Mouse (Mus musculus): ENCODE data around the gene 4930562C15Rik. TPM values are rescaled to one million over a fixed set of nuclear protein-coding genes. Genes with fewer than 3 reads are reported as not detected.
"Not testable (repeated sequence)": the region's sequence is repeated elsewhere in the genome, so short reads cannot be mapped to it uniquely, and the experiment has no call there.

Gene 4930562C15Rik
- 0.11 and 0.57 TPM in 2 replicates for polyA plus RNA-seq (2016; fragmentation: Nextera tagmentation; extraction: Ambion mirVana)

- H3K4me3 ChIP-seq = no peak within 1 kb of the TSS
- H3K4me2 ChIP-seq = no peak within 1 kb of the TSS
- 72% methylated on average over 3 of the region's 3 CpGs for WGBS
- ATAC-seq (ENCODE audit: insufficient number of reproducible peaks, low FRiP score) = no peak
- no peaks in the 10 kb centered on the region for H3K36me3 ChIP-seq
- H3K27ac ChIP-seq (ENCODE audit: poor library complexity, severe bottlenecking) = no peak within 1 kb of the TSS
- H3K9ac ChIP-seq = no peak within 1 kb of the TSS
- H3K4me1 ChIP-seq (replicated peaks) = no peaks in the 10 kb centered on the region
- H3K9me3 ChIP-seq (replicated peaks) = no peaks in the 10 kb centered on the region
- no peaks in the 10 kb centered on the region for H3K27me3 ChIP-seq (replicated peaks)
Observed at GRCm38 (mm10) chr16:4835191-4835590, at the start of gene 4930562C15Rik. TSS of gene 4930562C15Rik (plus strand) at chr16:4835416.

- ATAC-seq (ENCODE audit: insufficient number of reproducible peaks, low FRiP score) = no peak
- no peaks in the 10 kb centered on the region for H3K27me3 ChIP-seq (replicated peaks)
- H3K9me3 ChIP-seq (replicated peaks) = no peaks in the 10 kb centered on the region
- no peak overlapping the region for H3K4me3 ChIP-seq
- H3K27ac ChIP-seq (ENCODE audit: poor library complexity, severe bottlenecking) = 0 out of 2 replicates have a peak overlapping the region, but pooled peaks have one; percentile 34
- H3K9ac ChIP-seq = peak overlapping the region; percentile 9; the same call in 1 of the 2 replicates
- WGBS = 68% methylated on average over 4 of the region's 4 CpGs
- H3K4me1 ChIP-seq (replicated peaks) = peaks cover 78% of the 10 kb centered on the region
- H3K36me3 ChIP-seq = peaks cover 6% of the 10 kb centered on the region
- H3K4me2 ChIP-seq = peak overlapping the region; percentile 32
Observed at GRCm38 (mm10) chr16:4785706-4786105, 49.5 kb upstream of the 4930562C15Rik start.

GRCm38 (mm10) chr16:4788176-4788575, 47.0 kb upstream of the 4930562C15Rik start:
- Histone ChIP-seq H3K4me3 (peak overlapping the region; percentile 34), H3K4me2 (peak overlapping the region; percentile 62), H3K27ac (ENCODE audit: poor library complexity, severe bottlenecking) (0 out of 2 replicates have a peak overlapping the region, but pooled peaks have one; percentile 2), H3K4me1 (replicated peaks) (peaks cover 58% of the 10 kb centered on the region), H3K9me3 (replicated peaks) (no peaks in the 10 kb centered on the region), H3K9ac (peak overlapping the region; percentile 54), H3K27me3 (replicated peaks) (no peaks in the 10 kb centered on the region), H3K36me3 (peaks cover 5% of the 10 kb centered on the region)
- ATAC-seq (ENCODE audit: insufficient number of reproducible peaks, low FRiP score) = no peak

- Histone ChIP-seq H3K4me2 (peak overlapping the region; percentile 79), H3K9me3 (replicated peaks) (no peaks in the 10 kb centered on the region), H3K27ac (ENCODE audit: poor library complexity, severe bottlenecking) (peak overlapping the region; percentile 98), H3K4me1 (replicated peaks) (peaks cover 47% of the 10 kb centered on the region), H3K27me3 (replicated peaks) (no peaks in the 10 kb centered on the region), H3K9ac (peak overlapping the region; percentile 95), H3K4me3 (peak overlapping the region; percentile 85), H3K36me3 (no peaks in the 10 kb centered on the region)
- ATAC-seq (ENCODE audit: insufficient number of reproducible peaks, low FRiP score) = peak; percentile 57
- WGBS = 0% methylated on average over 29 of the region's 29 CpGs
Observed at GRCm38 (mm10) chr16:4789311-4789768, 45.9 kb upstream of the 4930562C15Rik start.

GRCm38 (mm10) chr16:4789810-4790559, 45.2 kb upstream of the 4930562C15Rik start, which contains the start of gene Cdip1:
TSS of gene Cdip1 (minus strand) at chr16:4790292.
- H3K27ac ChIP-seq (ENCODE audit: poor library complexity, severe bottlenecking) = peak within 1 kb of the TSS; percentile 98
- ATAC-seq (ENCODE audit: insufficient number of reproducible peaks, low FRiP score) = peak; percentile 98
- H3K36me3 ChIP-seq = no peaks in the 10 kb centered on the region
- H3K27me3 ChIP-seq (replicated peaks) = no peaks in the 10 kb centered on the region
- H3K4me2 ChIP-seq = peak within 1 kb of the TSS; percentile 79
- H3K9ac ChIP-seq = peak within 1 kb of the TSS; percentile 95
- under 1% methylated on average over 51 of the region's 51 CpGs for WGBS
- peaks cover 40% of the 10 kb centered on the region for H3K4me1 ChIP-seq (replicated peaks)
- peak within 1 kb of the TSS; percentile 85 for H3K4me3 ChIP-seq
- H3K9me3 ChIP-seq (replicated peaks) = no peaks in the 10 kb centered on the region

GRCm38 (mm10) chr16:4791332-4791731, 43.9 kb upstream of the 4930562C15Rik start:
- no peak for ATAC-seq (ENCODE audit: insufficient number of reproducible peaks, low FRiP score)
- no peaks in the 10 kb centered on the region for H3K27me3 ChIP-seq (replicated peaks)
- H3K9me3 ChIP-seq (replicated peaks) = no peaks in the 10 kb centered on the region
- no peak overlapping the region for H3K4me2 ChIP-seq
- no peak overlapping the region for H3K27ac ChIP-seq (ENCODE audit: poor library complexity, severe bottlenecking)
- 60% methylated on average over 2 of the region's 2 CpGs for WGBS
- H3K36me3 ChIP-seq = no peaks in the 10 kb centered on the region
- peaks cover 27% of the 10 kb centered on the region for H3K4me1 ChIP-seq (replicated peaks)
- H3K4me3 ChIP-seq = no peak overlapping the region
- no peak overlapping the region for H3K9ac ChIP-seq

GRCm38 (mm10) chr16:4796631-4797030, 38.6 kb upstream of the 4930562C15Rik start:
- no peak for ATAC-seq (ENCODE audit: insufficient number of reproducible peaks, low FRiP score)
- no peaks in the 10 kb centered on the region for H3K36me3 ChIP-seq
- peaks cover 16% of the 10 kb centered on the region for H3K9me3 ChIP-seq (replicated peaks)
- H3K4me1 ChIP-seq (replicated peaks) = no peaks in the 10 kb centered on the region
- no peak overlapping the region for H3K27ac ChIP-seq (ENCODE audit: poor library complexity, severe bottlenecking)
- no peaks in the 10 kb centered on the region for H3K27me3 ChIP-seq (replicated peaks)
- no peak overlapping the region for H3K9ac ChIP-seq
- 80% methylated on average over 4 of the region's 4 CpGs for WGBS
- no peak overlapping the region for H3K4me3 ChIP-seq
- no peak overlapping the region for H3K4me2 ChIP-seq

GRCm38 (mm10) chr16:4818349-4818748, 16.9 kb upstream of the 4930562C15Rik start:
- H3K4me1 ChIP-seq (replicated peaks) = no peaks in the 10 kb centered on the region
- H3K9me3 ChIP-seq (replicated peaks) = peaks cover 34% of the 10 kb centered on the region
- H3K36me3 ChIP-seq = no peaks in the 10 kb centered on the region
- no peak overlapping the region for H3K4me3 ChIP-seq
- no peak overlapping the region for H3K9ac ChIP-seq
- WGBS = 77% methylated on average over 3 of the region's 3 CpGs
- H3K27ac ChIP-seq (ENCODE audit: poor library complexity, severe bottlenecking) = no peak overlapping the region
- no peak overlapping the region for H3K4me2 ChIP-seq
- H3K27me3 ChIP-seq (replicated peaks) = no peaks in the 10 kb centered on the region
- no peak for ATAC-seq (ENCODE audit: insufficient number of reproducible peaks, low FRiP score)

- H3K36me3 ChIP-seq; H3K4me3 ChIP-seq; ATAC-seq (ENCODE audit: insufficient number of reproducible peaks, low FRiP score); H3K9ac ChIP-seq; H3K4me1 ChIP-seq (replicated peaks); H3K4me2 ChIP-seq; H3K27me3 ChIP-seq (replicated peaks); H3K27ac ChIP-seq (ENCODE audit: poor library complexity, severe bottlenecking): not testable (repeated sequence)
- 76% methylated on average over 5 of the region's 5 CpGs for WGBS
- H3K9me3 ChIP-seq (replicated peaks) = peaks cover 24% of the 10 kb centered on the region
Observed at GRCm38 (mm10) chr16:4824466-4824865, 10.8 kb upstream of the 4930562C15Rik start.

- Histone ChIP-seq H3K4me3 (no peak overlapping the region), H3K36me3 (no peaks in the 10 kb centered on the region), H3K4me1 (replicated peaks) (no peaks in the 10 kb centered on the region), H3K9me3 (replicated peaks) (no peaks in the 10 kb centered on the region), H3K27me3 (replicated peaks) (no peaks in the 10 kb centered on the region), H3K27ac (ENCODE audit: poor library complexity, severe bottlenecking) (no peak overlapping the region), H3K4me2 (no peak overlapping the region), H3K9ac (no peak overlapping the region)
- ATAC-seq (ENCODE audit: insufficient number of reproducible peaks, low FRiP score) = no peak
- WGBS = 89% methylated on average over 5 of the region's 5 CpGs
Observed at GRCm38 (mm10) chr16:4827639-4828038, 7.6 kb upstream of the 4930562C15Rik start.

- Histone ChIP-seq H3K4me1 (replicated peaks) (no peaks in the 10 kb centered on the region), H3K9ac (no peak overlapping the region), H3K27me3 (replicated peaks) (no peaks in the 10 kb centered on the region), H3K36me3 (no peaks in the 10 kb centered on the region), H3K27ac (ENCODE audit: poor library complexity, severe bottlenecking) (no peak overlapping the region), H3K4me2 (no peak overlapping the region), H3K4me3 (no peak overlapping the region), H3K9me3 (replicated peaks) (no peaks in the 10 kb centered on the region)
- ATAC-seq (ENCODE audit: insufficient number of reproducible peaks, low FRiP score) = no peak
- WGBS = 77% methylated on average over 6 of the region's 6 CpGs
Observed at GRCm38 (mm10) chr16:4829271-4829900, 5.8 kb upstream of the 4930562C15Rik start.
